Comparison of ENCODE assay signal across 27 mouse cellular contexts in the genomic region with DNA sequence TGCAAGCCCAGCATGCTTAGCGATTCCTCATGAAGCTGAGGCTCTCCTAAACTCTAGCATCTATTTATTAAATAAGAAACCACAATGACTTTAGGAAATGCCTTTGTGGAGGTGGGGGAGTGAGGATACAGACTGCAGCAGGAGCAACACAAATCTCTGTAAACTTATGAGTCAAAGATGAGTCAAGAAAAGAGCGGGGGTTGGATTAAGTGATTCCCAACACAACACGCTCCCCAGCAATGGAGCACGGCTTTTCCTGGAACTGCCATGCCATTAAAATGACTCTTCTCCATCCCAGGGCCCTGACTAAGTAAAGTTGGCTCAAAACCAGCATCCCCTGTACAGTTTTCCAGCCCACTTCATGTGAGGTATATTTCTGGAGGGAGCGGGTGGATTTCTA. TPM values are rescaled to one million over a fixed set of nuclear protein-coding genes. Genes with fewer than 3 reads are reported as not detected.
A peak's percentile ranks its signal among the peaks of the same experiment; 100 is the strongest.
DNase-seq lines count a peak whose midpoint lies in the region; ATAC-seq and TF ChIP-seq lines count a peak whose summit lies in the region.
"Had no signal": no experiment of that assay in that cellular context is flagged by ENCODE, and none has a peak within 500 bp of the region (broad histone marks: within the 10 kb centered on the region; RNA-seq: fewer than 3 reads in every experiment).

No protein-coding gene starts in this region.

- no peak overlapping the region for H3K4me3 ChIP-seq in heart, postnatal 0 days (ENCODE audit: low read depth, low read length)
- H3K4me3 ChIP-seq: embryonic facial prominence, embryonic 15.5 days; forebrain, embryonic 10.5 days; heart, embryonic 12.5 days; hindbrain, embryonic 15.5 days; left cerebral cortex, adult 2 months; liver, embryonic 13.5 days; neural tube, embryonic 12.5 days had no signal

- intact Hi-C loops in heart, postnatal 36 days (cut with DNase I), result no loop called here

- H3K9me3 ChIP-seq in heart, postnatal 0 days (replicated peaks; ENCODE audit: control insufficient read depth, low read length), result no peaks in the 10 kb centered on the region
- H3K9me3 ChIP-seq: embryonic facial prominence, embryonic 15.5 days; forebrain, embryonic 10.5 days; heart, embryonic 12.5 days; hindbrain, embryonic 15.5 days; liver, embryonic 13.5 days; neural tube, embryonic 12.5 days had no signal

- TF ChIP-seq EP300 in heart, postnatal 0 days (IDR thresholded peaks at IDR 0.05; ENCODE audit: low read depth), result no peak

- WGBS in heart, postnatal 0 days, result 67% methylated on average over 5 of the region's 5 CpGs

- ATAC-seq in heart, postnatal 0 days (ENCODE audit: insufficient read depth, low read depth), result no peak
- ATAC-seq: activated CD4-positive, CD25-positive, alpha-beta regulatory T cell, adult 4 months; CD4-positive, CD25-positive, alpha-beta regulatory T cell, adult 4 months; forebrain, postnatal 0 days had no signal

- no peak overlapping the region for H3K4me2 ChIP-seq in heart, postnatal 0 days (ENCODE audit: low read depth, low read length)
- H3K4me2 ChIP-seq: embryonic facial prominence, embryonic 15.5 days; heart, embryonic 12.5 days; hindbrain, embryonic 15.5 days; liver, embryonic 13.5 days; neural tube, embryonic 12.5 days had no signal

- peaks cover 2% of the 10 kb centered on the region; the same call in 1 of the 2 replicates for H3K4me1 ChIP-seq in heart, postnatal 0 days (ENCODE audit: control insufficient read depth, insufficient read depth)
- H3K4me1 ChIP-seq: forebrain, embryonic 10.5 days; neural tube, embryonic 12.5 days had no signal

- TF ChIP-seq CTCF in heart, postnatal 0 days (IDR thresholded peaks at IDR 0.05; ENCODE audit: low read depth), result no peak

- peaks cover 78% of the 10 kb centered on the region for H3K36me3 ChIP-seq in heart, postnatal 0 days (replicated peaks; ENCODE audit: control insufficient read depth, insufficient read depth, low read length)
- H3K36me3 ChIP-seq: hindbrain, embryonic 15.5 days had no signal

- no peak for DNase-seq in heart, postnatal 0 days (ENCODE audit: low spot score)
- DNase-seq in heart, postnatal 36 days, result no peak
- DNase-seq in 3T3-L1 (ENCODE audit: low read depth, low spot score), result peak; percentile 95
- DNase-seq in Muller cell, postnatal 12 days (ENCODE audit: inconsistent ontology term), result peak; percentile 65
- DNase-seq in fibroblast of lung, adult 2 months (ENCODE audit: low read depth), result peak; percentile 73
- DNase-seq in thymus, postnatal 36 days, result no peak
- no peak for DNase-seq in urinary bladder, postnatal 36 days (ENCODE audit: low spot score in 2 of 2)
- DNase-seq: adrenal gland, postnatal 14 days; cerebellum, adult 9-11 months; forebrain, postnatal 0 days; kidney, adult 2 months; layer of hippocampus, adult 9-11 months; liver, embryonic 13.5 days; lung, postnatal 14 days; midbrain, embryonic 14.5 days; retina, postnatal 1 day; thymus, adult 2 months had no signal

- no peaks in the 10 kb centered on the region for H3K27me3 ChIP-seq in heart, postnatal 0 days (ENCODE audit: control insufficient read depth, insufficient read depth, low read length)
- H3K27me3 ChIP-seq: embryonic facial prominence, embryonic 15.5 days; heart, embryonic 12.5 days; hindbrain, embryonic 15.5 days; liver, embryonic 13.5 days; neural tube, embryonic 12.5 days had no signal

- H3K9ac ChIP-seq in heart, postnatal 0 days (replicated peaks; ENCODE audit: low read depth, low read length), result no peak overlapping the region
- H3K9ac ChIP-seq: embryonic facial prominence, embryonic 15.5 days; forebrain, postnatal 0 days; heart, embryonic 12.5 days; hindbrain, embryonic 15.5 days; liver, embryonic 13.5 days; neural tube, embryonic 12.5 days had no signal

- H3K27ac ChIP-seq in heart, postnatal 0 days (ENCODE audit: low read depth), result peak overlapping the region; percentile 16; the same call in 1 of the 2 replicates
- H3K27ac ChIP-seq: forebrain, embryonic 10.5 days; hindbrain, embryonic 15.5 days; kidney, postnatal 0 days; left cerebral cortex, adult 2 months; liver, embryonic 13.5 days; neural tube, embryonic 12.5 days had no signal

RNA-seq across cellular contexts. Expression of a gene that starts 27.8 kb away (rescaled TPM):
- total RNA-seq in heart, postnatal 0 days (2014; rRNA removed; ENCODE audit: low replicate concordance), result 267 and 380 TPM in 2 replicates
- polyA plus RNA-seq in heart, postnatal 0 days (2015; fragmentation: Nextera tagmentation; extraction: Ambion mirVana), result 66.4 and 68.8 TPM in 2 replicates
- total RNA-seq in heart, postnatal 36 days (2021), result 10 to 100 TPM; 95.0 to 97.5 TPM

RNA-seq across cellular contexts. Expression of a gene that starts 38.8 kb away (rescaled TPM):
- total RNA-seq in heart, postnatal 0 days (2014; rRNA removed; ENCODE audit: low replicate concordance), result 0.08 TPM in 1 of 2 replicates, not detected in the other
- polyA plus RNA-seq in heart, postnatal 0 days (2015; fragmentation: Nextera tagmentation; extraction: Ambion mirVana), result not detected in 2 replicates
- under 1 TPM; 0.08 to 0.11 TPM for total RNA-seq in heart, postnatal 36 days (2021)
- total RNA-seq: megakaryocyte, adult 5-6 weeks had no signal
- polyA plus RNA-seq: activated CD4-positive, CD25-positive, alpha-beta regulatory T cell, adult 4 months; CD4-positive, CD25-positive, alpha-beta regulatory T cell, adult 4 months; heart, embryonic 12.5 days had no signal

Comparison
In these comparisons a context has a peak if more than half of its experiments do, and no peak if none do; other contexts are left out.
1. DNase-seq: peak in 3T3-L1 (single experiment), Muller cell, postnatal 12 days (single experiment) and fibroblast of lung, adult 2 months (single experiment); none in heart, postnatal 0 days (single experiment), heart, postnatal 36 days (0 of 2), thymus, postnatal 36 days (0 of 2) and urinary bladder, postnatal 36 days (0 of 2).